Mouse (Mus musculus): ENCODE results near the gene Plg.
A peak's percentile ranks its signal among the peaks of the same experiment; 100 is the strongest.

Plg gene

GRCm38 (mm10) chr17:12455143-12455790 is 76.9 kb downstream of the Plg start:
- peak; percentile 13 for DNase-seq (ENCODE audit: low spot score)

- DNase-seq (ENCODE audit: low spot score), result no peak
Observed at GRCm38 (mm10) chr17:12461168-12461567, 82.8 kb downstream of the Plg start.

- DNase-seq (ENCODE audit: low spot score), result no peak
Observed at GRCm38 (mm10) chr17:12466501-12467000, 88.1 kb downstream of the Plg start.

GRCm38 (mm10) chr17:12467642-12468041 is 89.2 kb downstream of the Plg start:
- no peak for DNase-seq (ENCODE audit: low spot score)

- DNase-seq (ENCODE audit: low spot score), result no peak
Observed at GRCm38 (mm10) chr17:12468745-12469144, 90.3 kb downstream of the Plg start.

Measured in T-cell, adult 2 months (primary cell).